Mouse (Mus musculus): ENCODE measurements around the gene Iah1.

DNA sequence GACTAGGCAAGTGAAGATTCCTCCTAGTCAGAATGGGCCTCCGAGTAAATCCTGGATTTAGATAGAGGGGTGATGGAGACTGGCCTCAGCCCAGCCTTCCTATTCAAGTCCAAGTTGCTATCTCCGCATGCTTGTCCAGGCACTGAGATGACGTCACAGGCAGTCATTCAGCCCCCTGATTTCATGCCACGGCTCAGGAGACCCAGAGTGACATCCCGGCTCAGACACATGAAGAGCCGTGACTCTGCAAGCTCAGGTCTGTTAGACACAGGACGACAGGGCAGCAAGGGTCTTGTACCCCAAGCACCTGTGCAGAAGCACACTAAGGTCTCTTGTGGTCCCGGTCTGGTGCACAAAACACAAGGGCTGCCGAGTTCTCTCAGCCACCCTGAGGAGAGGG lies 6.7 kb downstream of the Iah1 start:
- TF ChIP-seq CTCF (IDR thresholded peaks at IDR 0.05; ENCODE audit: low read depth) (no peak), EP300 (IDR thresholded peaks at IDR 0.05; ENCODE audit: low read depth) (no peak)

Measured in liver, postnatal 0 days (tissue).